Mouse (Mus musculus): ENCODE measurements around the gene Hbb-bh2. TPM values are rescaled to one million over a fixed set of nuclear protein-coding genes. Genes with fewer than 3 reads are reported as not detected.

Gene Hbb-bh2
- 0.10 TPM in 1 of 2 replicates, not detected in the other for polyA plus RNA-seq (2012)

GRCm38 (mm10) chr7:103840268-103840667, at the start of gene Hbb-bh2:
TSS of gene Hbb-bh2 (minus strand) at chr7:103840520.
- H3K36me3 ChIP-seq (ENCODE audit: control insufficient read depth) = peaks cover 2% of the 10 kb centered on the region; the same call in 1 of the 2 replicates
- H3K4me1 ChIP-seq (ENCODE audit: control insufficient read depth) = peaks cover 62% of the 10 kb centered on the region
- H3K27me3 ChIP-seq (ENCODE audit: control insufficient read depth) = no peaks in the 10 kb centered on the region
- TF ChIP-seq GATA1 (IDR thresholded peaks at IDR 0.05; ENCODE audit: low read length) (no peak), TAL1 (IDR thresholded peaks at IDR 0.05; ENCODE audit: low read length) (no peak)
- no peaks in the 10 kb centered on the region for H3K9me3 ChIP-seq (ENCODE audit: control insufficient read depth, low read length)
- H3K4me3 ChIP-seq (replicated peaks) = peak within 1 kb of the TSS; percentile 29

GRCm38 (mm10) chr7:103886152-103886551, 45.8 kb upstream of the Hbb-bh2 start, which contains the start of gene Olfr66:
TSS of gene Olfr66 (minus strand) at chr7:103886252.
- H3K4me3 ChIP-seq (replicated peaks) = no peak within 1 kb of the TSS

GRCm38 (mm10) chr7:103877093-103877492, 36.8 kb upstream of the Hbb-bh2 start:
- Histone ChIP-seq H3K36me3 (ENCODE audit: control insufficient read depth) (no peaks in the 10 kb centered on the region; the same call in 1 of the 2 replicates), H3K9me3 (ENCODE audit: control insufficient read depth, low read length) (no peaks in the 10 kb centered on the region), H3K4me1 (ENCODE audit: control insufficient read depth) (peaks cover 86% of the 10 kb centered on the region), H3K4me3 (replicated peaks) (no peak overlapping the region), H3K27me3 (ENCODE audit: control insufficient read depth) (peaks cover 7% of the 10 kb centered on the region)
- TF ChIP-seq GATA1 (IDR thresholded peaks at IDR 0.05; ENCODE audit: low read length) (peak; percentile 98), TAL1 (IDR thresholded peaks at IDR 0.05; ENCODE audit: low read length) (peak; percentile 99)

More at GRCm38 (mm10) chr7:103886152-103886551, 45.8 kb upstream of the Hbb-bh2 start, which contains the start of gene Olfr66:
- Histone ChIP-seq H3K27me3 (ENCODE audit: control insufficient read depth) (peaks cover 68% of the 10 kb centered on the region), H3K36me3 (ENCODE audit: control insufficient read depth) (no peaks in the 10 kb centered on the region), H3K9me3 (ENCODE audit: control insufficient read depth, low read length) (no peaks in the 10 kb centered on the region; the same call in 1 of the 2 replicates), H3K4me1 (ENCODE audit: control insufficient read depth) (peaks cover 21% of the 10 kb centered on the region)
- TF ChIP-seq GATA1 (IDR thresholded peaks at IDR 0.05; ENCODE audit: low read length) (no peak), TAL1 (IDR thresholded peaks at IDR 0.05; ENCODE audit: low read length) (no peak)

GRCm38 (mm10) chr7:103874451-103874850, 34.1 kb upstream of the Hbb-bh2 start:
- H3K9me3 ChIP-seq (ENCODE audit: control insufficient read depth, low read length) = no peaks in the 10 kb centered on the region
- no peak overlapping the region for H3K4me3 ChIP-seq (replicated peaks)
- no peaks in the 10 kb centered on the region for H3K27me3 ChIP-seq (ENCODE audit: control insufficient read depth)
- TF ChIP-seq GATA1 (IDR thresholded peaks at IDR 0.05; ENCODE audit: low read length) = no peak
- TF ChIP-seq TAL1 (IDR thresholded peaks at IDR 0.05; ENCODE audit: low read length) = no peak
- H3K4me1 ChIP-seq (ENCODE audit: control insufficient read depth) = peaks cover 96% of the 10 kb centered on the region
- no peaks in the 10 kb centered on the region; the same call in 1 of the 2 replicates for H3K36me3 ChIP-seq (ENCODE audit: control insufficient read depth)

- H3K27me3 ChIP-seq (ENCODE audit: control insufficient read depth) = no peaks in the 10 kb centered on the region
- H3K4me1 ChIP-seq (ENCODE audit: control insufficient read depth) = peaks cover 96% of the 10 kb centered on the region
- TF ChIP-seq TAL1 (IDR thresholded peaks at IDR 0.05; ENCODE audit: low read length) = no peak
- no peak for TF ChIP-seq GATA1 (IDR thresholded peaks at IDR 0.05; ENCODE audit: low read length)
- H3K4me3 ChIP-seq (replicated peaks) = peak overlapping the region; percentile 39
- H3K9me3 ChIP-seq (ENCODE audit: control insufficient read depth, low read length) = no peaks in the 10 kb centered on the region
- H3K36me3 ChIP-seq (ENCODE audit: control insufficient read depth) = peaks cover 4% of the 10 kb centered on the region; the same call in 1 of the 2 replicates
Observed at GRCm38 (mm10) chr7:103873064-103873463, 32.7 kb upstream of the Hbb-bh2 start.

- Histone ChIP-seq H3K36me3 (ENCODE audit: control insufficient read depth) (peaks cover 7% of the 10 kb centered on the region), H3K9me3 (ENCODE audit: control insufficient read depth, low read length) (no peaks in the 10 kb centered on the region), H3K27me3 (ENCODE audit: control insufficient read depth) (no peaks in the 10 kb centered on the region), H3K4me1 (ENCODE audit: control insufficient read depth) (peaks cover 94% of the 10 kb centered on the region), H3K4me3 (replicated peaks) (peak overlapping the region; percentile 53)
- TF ChIP-seq TAL1 (IDR thresholded peaks at IDR 0.05; ENCODE audit: low read length) (peak; percentile 91), GATA1 (IDR thresholded peaks at IDR 0.05; ENCODE audit: low read length) (peak; percentile 88)
Observed at GRCm38 (mm10) chr7:103870667-103871066, 30.3 kb upstream of the Hbb-bh2 start.

- Histone ChIP-seq H3K4me3 (replicated peaks) (peak overlapping the region; percentile 45), H3K4me1 (ENCODE audit: control insufficient read depth) (peaks cover 97% of the 10 kb centered on the region), H3K27me3 (ENCODE audit: control insufficient read depth) (no peaks in the 10 kb centered on the region), H3K36me3 (ENCODE audit: control insufficient read depth) (peaks cover 13% of the 10 kb centered on the region), H3K9me3 (ENCODE audit: control insufficient read depth, low read length) (no peaks in the 10 kb centered on the region)
- TF ChIP-seq GATA1 (IDR thresholded peaks at IDR 0.05; ENCODE audit: low read length) = peak; percentile 94
- peak; percentile 90 for TF ChIP-seq TAL1 (IDR thresholded peaks at IDR 0.05; ENCODE audit: low read length)
Observed at GRCm38 (mm10) chr7:103865716-103866115, 25.4 kb upstream of the Hbb-bh2 start.

- no peak for TF ChIP-seq TAL1 (IDR thresholded peaks at IDR 0.05; ENCODE audit: low read length)
- no peak for TF ChIP-seq GATA1 (IDR thresholded peaks at IDR 0.05; ENCODE audit: low read length)
- peak overlapping the region; percentile 47 for H3K4me3 ChIP-seq (replicated peaks)
- H3K4me1 ChIP-seq (ENCODE audit: control insufficient read depth) = peaks cover 87% of the 10 kb centered on the region
Observed at GRCm38 (mm10) chr7:103861531-103861930, 21.2 kb upstream of the Hbb-bh2 start.

GRCm38 (mm10) chr7:103860855-103861254, 20.5 kb upstream of the Hbb-bh2 start:
- Histone ChIP-seq H3K27me3 (ENCODE audit: control insufficient read depth) (no peaks in the 10 kb centered on the region), H3K36me3 (ENCODE audit: control insufficient read depth) (peaks cover 6% of the 10 kb centered on the region), H3K4me1 (ENCODE audit: control insufficient read depth) (peaks cover 87% of the 10 kb centered on the region), H3K4me3 (replicated peaks) (peak overlapping the region; percentile 47), H3K9me3 (ENCODE audit: control insufficient read depth, low read length) (no peaks in the 10 kb centered on the region)
- TF ChIP-seq GATA1 (IDR thresholded peaks at IDR 0.05; ENCODE audit: low read length) (peak; percentile 63), TAL1 (IDR thresholded peaks at IDR 0.05; ENCODE audit: low read length) (peak; percentile 87)

More at GRCm38 (mm10) chr7:103861531-103861930, 21.2 kb upstream of the Hbb-bh2 start:
- peaks cover 6% of the 10 kb centered on the region for H3K36me3 ChIP-seq (ENCODE audit: control insufficient read depth)
- H3K9me3 ChIP-seq (ENCODE audit: control insufficient read depth, low read length) = no peaks in the 10 kb centered on the region
- no peaks in the 10 kb centered on the region for H3K27me3 ChIP-seq (ENCODE audit: control insufficient read depth)
